Mouse (Mus musculus) hindlimb bud, embryonic 11.5 days (tissue): ENCODE measurements around the gene Cic.
A peak's percentile ranks its signal among the peaks of the same experiment; 100 is the strongest.

Source experiments
- DNase-seq: peaks from one replicate; pipeline ENCODE4 v3.0.0-alpha.2; 2012; ENCODE audit warnings: low read depth, low spot score; ENCODE audit errors: extremely low spot score

Cic gene

DNA sequence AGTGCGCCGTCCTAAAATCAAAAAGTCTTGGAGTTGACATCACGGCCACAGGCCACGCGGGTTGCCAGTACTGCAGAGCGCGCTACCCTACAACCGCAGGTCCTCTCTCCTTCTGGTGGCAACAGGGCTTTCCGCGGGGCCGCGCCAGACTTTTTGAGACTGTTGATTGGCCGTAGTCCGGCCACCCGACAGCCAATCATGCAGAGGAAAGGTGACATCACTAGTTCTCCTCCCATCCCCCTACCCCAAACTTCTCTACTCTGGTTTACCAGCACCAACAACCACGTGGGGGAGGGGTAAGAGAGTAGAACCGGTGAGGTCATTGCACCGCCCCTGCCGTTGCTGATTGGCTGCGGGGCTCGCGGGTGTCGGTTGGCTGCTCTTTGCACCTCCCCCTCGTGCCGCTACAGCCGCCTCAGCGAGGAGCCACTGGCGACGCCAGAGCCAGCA is at the start of gene Cic:
Gene Cic, plus strand, starts transcription at position 404 of the 450 bp plus-strand sequence.
- peak; percentile 99 for DNase-seq

DNA sequence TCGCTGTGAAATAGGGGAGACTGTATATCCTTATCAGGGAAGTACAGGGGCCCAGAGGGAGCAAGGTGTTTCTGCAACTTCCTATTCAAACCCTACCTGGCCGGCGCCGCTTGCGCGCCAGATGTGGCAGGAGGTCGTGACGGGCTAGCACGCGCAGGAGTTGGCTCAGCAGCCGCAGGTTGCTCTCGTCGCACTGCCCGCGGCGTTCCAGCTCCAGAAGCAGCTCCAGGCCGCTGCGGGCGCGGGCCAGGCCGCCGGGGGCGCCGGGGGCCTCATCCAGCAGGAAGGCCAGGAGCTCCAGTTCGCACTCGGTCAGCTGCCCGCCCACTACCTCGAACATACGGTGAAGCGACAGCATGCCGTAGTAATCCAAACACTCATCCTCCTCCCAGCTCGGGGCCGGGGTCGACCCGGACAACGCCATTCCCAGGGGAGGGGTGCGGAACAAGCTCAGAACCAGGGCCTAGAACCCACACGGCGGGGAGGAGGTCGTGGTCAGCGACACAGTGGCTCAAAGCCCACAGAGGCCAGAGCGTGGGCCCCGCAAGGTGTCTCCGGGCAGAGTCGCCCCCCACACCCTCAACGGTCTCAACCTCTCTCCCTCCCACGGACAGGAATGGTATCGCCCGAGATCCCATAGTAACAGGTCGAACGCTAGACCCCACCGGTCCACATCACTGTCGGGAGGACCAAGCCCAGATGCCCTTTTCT is 48.6 kb upstream of the Cic start:
- DNase-seq: no peak

DNA sequence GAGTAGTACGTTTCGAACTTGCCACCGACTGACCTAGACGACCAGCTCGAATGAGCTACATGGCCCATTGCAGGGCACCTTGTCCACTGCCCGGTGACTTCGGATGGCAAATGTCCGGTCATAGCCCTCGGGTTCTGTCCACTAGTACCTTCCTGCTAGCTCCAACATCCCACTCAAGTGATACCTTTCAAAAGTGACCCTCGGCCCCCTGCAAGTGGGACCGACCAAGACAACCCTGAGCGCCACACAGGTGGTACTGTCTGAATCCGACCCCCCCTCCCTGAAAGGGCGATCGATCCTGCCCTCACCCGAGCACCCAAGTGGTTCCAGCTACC is 48.1 kb upstream of the Cic start:
- DNase-seq: no peak

DNA sequence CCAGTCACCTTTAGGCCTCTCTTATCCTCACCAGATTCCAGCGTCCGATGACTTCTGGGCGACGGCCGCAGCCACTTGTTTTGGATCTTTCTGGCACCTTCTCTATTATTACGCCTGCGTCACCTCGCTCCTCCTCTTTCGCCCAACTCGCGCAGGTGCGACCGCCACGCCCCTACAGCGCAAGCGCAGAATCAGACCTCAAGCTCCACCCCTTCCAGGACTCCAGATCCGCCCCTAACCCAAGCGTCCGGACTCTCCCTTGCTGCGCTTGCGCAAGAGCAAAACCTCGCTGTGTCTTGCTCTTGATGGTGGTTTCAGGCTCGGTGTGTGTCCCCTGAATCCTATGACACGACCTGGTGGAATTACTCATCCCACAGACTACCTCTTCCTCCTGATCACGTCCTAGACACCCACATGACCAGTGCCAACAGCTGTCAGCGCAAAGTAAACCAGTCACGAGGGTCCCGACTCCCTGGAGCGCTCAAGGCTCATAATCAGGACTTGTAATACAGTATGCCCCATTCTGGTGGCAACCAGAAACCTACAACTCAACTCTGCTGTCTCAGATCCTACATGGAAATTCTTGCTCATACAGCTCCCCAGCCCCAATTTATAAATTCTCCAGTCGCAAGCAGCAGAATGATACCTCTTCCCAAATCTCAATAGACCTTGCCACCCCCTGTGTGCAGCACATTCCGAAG is 47.6 kb upstream of the Cic start:
- DNase-seq: peak; percentile 90

DNA sequence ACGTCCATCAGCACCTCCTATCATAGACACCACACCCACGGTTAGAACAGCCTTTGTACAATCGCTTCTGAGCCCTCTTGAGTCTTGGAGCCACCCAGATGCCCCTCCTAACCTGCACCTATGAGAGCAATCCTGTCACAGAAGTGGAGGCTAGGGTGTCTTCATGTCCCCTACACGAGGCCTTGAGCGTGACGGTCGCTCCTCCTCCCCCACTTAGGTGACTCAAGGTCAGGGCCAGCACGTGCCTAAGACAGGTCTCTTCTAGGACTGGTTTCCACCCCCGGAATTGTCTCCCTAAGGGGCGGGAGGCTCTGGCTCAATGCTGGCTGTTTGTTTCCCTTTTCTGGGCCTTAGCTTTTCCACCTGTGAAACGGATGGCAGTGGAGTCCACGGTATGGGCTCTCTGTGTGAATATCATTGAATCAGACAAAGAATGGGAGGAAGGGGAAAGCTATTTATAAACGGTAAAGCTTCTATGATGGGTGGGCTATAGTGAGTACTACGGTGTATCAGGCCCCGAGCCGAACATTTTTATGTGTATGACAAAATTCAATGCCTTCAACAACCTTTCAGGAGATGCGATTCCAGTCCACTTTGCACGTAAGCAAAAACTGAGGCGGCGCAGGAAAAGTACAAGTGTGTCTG is 46.9 kb upstream of the Cic start, which contains the start of gene Dedd2:
Gene Dedd2, minus strand, starts transcription at position 159 of the 645 bp plus-strand sequence.
- no peak for DNase-seq

DNA sequence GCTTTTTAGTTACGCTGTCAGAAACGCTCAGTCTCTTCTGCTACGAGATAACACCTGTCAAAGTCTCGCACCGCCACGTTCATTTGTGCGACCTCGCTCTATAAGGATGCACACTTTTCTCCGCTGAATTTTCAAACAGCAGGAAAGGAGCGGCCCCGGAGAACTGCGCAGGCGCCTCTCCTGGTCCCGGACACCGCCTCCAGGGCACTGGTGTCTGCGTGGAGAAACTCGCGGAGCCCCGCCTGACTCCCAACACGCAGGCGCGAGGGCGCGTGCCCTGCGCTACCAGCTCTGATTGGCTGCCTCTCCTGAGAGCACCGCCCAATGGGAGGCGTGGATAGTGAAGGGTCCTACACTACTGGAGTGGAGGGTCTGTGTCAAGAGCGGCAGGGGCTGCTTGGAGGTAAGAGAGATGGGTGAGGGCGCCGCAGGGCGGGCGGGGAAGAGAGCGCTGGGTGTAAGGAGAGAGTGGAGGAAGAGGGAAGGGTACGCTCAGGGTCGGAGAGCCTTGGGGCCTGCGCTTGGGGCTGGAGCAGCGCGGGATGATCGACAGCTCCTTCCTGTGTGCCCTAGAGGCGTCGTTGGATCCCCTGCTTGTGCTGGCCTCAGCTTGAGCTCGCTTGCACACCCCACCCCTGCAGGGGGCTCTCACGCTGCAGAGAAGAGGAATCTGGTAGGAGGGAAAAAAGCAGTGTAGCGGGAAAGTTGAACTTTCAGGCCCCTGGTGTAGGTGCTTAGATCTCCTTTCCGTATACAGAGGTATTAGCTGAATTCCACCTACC is 46.2 kb upstream of the Cic start, which contains the start of gene Zfp526:
Gene Zfp526, plus strand, starts transcription at position 324 of the 782 bp plus-strand sequence.
- peak; percentile 93 for DNase-seq

DNA sequence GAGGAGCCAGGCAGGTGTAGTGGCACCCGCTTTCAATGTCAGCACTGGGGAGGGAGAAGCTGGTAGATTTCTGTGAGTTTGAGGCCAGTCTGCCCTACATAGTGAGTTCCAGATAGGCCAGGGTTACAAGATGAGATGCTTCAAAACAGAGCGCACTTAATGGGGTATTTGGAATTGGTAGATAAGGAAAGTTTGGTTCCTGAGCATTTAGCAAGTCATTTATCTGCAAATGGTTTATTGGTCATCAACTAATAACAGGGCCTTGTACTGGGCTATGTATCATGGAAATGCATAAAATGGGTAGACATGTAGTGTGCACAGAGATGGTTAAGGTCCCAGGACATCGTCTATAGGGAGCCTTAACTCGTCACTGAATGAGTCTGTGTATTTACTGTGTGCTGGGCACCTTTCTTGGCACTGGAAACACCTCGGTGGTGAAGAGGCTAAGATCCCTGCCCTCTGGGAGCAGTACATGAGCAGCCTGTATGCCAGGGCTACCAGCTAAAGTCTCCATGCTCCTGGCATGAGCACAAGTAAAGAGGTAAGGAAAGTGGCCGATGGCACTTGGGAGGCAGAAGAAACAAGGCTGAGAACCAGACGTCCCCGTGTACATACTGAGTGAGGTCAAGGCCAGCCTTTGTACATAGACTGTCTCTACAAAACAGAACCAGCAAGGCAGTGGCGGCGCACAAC is 45.1 kb upstream of the Cic start:
- no peak for DNase-seq

DNA sequence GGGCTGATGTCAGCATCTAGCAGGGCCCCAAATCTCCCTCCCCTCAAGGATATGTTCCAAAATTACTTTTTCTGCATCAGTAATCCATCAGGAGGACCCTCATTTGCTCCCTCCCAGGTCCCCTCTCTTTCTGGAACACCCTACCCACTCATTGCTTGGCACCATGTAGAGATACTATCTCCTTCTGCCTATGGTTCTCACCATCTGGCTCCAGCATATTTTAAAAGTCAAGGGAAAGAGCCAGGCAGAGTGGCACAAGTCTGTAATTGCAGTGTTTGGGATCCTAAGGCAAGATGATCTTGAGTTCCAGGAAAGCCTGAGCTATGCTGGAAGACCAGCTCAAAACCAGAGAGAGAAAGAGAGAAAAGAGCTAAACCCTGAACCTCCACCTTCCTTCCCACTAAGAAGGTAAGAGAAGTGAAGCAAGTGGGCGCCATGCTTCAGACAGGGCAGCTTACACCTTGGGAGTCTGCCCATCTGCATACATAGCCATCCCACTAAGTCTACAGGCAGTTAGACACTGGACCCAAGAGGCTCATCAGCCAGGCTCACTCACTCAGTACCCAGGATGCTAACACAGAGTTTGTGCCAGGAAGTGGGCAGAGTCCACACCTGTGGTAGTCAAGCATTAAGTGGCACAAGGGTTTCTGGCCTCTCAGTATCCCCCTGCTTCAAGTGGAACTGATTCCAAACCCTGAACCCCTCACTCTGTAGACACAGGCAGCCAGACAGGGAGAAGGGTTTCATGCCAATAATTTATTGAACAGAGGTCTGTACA is 39.8 kb upstream of the Cic start:
- DNase-seq: no peak

DNA sequence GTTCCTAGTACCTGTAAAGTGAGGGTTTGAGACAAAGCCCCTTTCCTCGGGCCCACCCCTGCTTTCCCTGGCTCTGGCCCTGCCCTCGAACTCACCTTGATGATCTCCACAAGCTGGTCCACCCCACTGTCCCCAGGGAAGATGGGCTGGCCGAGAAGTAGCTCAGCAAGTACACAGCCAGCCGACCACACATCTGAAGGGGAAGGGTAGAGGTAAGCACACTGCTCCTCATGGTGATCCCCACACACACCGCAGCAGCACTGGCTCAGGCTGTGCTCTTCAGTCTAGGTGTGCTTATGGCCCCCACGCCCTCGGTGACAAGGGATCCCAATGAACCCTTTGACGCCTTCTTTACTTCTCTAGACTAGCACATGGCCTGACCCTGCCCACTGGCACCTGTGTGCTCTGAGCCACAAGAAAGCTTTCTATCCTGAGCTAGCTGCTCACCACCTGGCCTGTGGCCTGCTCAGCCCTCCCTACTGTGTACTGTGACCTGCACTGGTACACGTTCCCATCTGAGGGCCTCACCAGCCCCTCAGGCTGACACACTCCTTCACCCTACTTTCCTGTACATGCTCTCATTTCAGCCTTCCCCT is 36.7 kb upstream of the Cic start:
- DNase-seq: no peak

DNA sequence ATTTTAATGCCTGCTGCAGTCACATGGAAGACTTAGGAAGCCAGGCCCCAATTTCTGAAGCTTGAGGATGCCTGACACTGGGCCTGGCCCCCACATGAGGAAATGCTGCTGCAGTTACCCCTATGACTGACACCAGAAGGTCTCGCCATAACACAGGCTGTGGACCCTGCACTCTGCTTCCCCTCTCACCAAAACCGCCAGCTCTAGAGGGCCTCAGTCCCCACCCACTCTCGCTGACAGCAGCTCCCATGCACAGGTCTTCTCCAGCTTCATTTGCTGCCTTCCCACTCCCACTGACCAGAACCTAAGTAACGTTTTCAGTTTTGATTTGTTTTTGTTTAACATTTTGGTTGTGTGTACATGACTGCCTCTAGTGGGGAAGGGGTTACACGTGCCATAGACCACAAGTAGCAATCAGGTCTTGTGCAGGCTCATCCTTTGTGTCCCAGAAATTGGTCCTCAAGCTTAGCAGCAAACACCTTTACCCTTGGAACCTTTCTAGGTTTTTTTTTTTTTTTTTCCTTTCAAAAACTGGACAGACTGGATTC is 35.3 kb upstream of the Cic start:
- no peak for DNase-seq

DNA sequence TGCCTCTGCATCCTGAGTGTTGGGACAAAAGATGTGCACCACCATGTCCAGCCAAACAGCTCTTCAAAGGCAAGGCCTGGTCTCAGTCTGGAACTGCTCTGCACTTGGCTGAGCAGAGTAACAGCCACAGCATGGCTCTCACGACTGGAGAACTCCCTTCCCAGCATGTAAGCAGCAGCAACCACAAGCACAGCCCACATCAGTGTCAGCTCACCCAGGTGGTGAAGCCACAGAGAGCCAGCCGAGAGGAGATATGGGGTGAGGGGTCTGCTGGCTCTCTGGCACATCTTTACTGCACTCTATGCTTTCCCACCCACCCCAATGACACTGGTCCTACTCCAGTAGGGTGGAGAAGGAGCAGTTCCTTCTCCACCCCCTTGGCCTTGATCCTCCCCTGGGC is 34.4 kb upstream of the Cic start:
- no peak for DNase-seq

DNA sequence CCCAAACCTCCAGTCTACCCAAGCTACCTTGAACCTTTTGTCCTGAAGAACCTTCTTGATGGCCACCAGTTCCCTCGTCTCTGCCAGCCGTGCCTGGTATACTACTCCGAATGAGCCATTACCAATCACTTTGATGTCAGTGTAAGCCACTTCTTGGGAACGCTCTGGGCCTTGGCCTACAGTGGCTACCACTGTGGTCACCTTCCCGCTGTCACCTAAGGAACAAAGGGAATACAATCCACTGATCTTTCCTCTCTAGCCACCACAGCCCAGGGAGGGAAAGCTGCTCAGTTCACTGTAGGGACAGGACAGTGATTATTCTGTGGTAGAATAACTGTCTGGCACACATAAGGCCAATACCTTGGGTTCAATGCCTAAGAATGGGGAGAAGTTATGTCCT is 32.0 kb upstream of the Cic start:
- DNase-seq: no peak

DNA sequence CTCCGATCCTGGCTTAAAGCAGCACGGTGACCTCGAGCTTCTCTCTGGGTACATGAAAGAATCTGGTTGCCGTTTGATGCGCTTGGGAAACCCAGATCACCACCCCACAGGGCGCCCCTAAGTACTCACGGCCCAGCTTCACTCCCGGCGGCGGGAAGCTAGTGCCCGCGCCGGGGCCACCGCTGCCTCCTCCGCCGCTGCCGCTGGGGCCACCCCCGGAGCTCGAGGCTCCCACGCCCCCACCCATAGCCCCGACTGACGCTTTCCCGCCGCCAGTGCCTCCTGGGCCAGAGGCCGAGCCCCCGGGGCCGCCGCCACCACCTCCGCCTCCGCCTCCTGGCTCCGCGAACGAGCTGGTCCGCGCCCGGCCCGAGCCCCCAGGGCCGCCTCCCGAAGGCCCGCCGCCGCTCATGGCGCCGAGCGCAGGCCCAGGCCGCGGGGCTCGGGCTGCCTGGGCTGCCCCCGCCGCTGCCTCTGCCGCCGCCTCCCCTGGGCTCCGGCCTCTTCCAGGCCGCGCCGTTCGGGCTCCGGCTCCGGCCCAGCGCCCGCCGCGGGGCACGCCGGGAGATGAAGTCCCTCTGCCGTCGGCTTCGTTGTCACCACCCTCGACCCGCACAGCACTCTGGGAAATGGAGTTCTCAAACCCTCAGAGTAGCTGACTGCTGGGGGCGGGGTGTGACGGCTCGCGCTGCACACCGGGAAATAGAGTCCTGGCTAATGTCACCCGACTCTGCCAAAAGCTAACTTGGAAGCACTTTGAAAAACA is 30.1 kb upstream of the Cic start, which contains the start of gene Gsk3a:
Gene Gsk3a, minus strand, starts transcription at position 603 of the 766 bp plus-strand sequence.
- peak; percentile 92 for DNase-seq

DNA sequence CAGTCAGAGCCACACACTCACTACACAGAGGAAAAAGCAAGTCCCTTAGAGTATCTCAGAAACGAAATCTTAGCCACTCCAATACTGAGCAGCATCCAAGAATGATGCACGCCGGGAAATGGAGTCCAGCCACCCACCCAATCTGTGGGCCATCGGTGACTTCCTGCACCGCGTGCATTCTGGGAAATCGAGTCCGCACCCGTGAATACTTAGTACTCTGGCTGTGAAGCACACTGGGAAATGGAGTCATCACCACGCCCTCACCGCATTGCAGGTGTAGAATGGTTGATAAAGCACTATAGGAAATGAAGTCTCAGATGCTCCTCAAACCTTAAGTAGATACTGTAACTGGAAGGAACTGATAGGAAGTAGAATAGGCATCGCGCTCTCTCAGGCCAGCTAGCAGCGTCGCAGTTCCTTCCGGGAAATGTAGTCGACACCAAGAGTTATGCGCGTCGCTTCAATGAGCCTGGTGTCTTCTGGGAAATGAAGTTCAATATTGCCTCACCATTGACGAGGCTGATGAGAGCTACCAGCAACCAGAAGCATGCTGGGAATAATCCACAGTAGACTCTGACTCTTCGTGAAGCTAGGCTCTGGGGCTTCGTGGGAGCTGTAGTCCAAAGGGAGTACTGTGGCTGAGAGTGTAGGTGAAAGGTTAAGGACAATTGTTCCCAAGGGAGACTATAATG is 29.3 kb upstream of the Cic start:
- peak; percentile 97 for DNase-seq

DNA sequence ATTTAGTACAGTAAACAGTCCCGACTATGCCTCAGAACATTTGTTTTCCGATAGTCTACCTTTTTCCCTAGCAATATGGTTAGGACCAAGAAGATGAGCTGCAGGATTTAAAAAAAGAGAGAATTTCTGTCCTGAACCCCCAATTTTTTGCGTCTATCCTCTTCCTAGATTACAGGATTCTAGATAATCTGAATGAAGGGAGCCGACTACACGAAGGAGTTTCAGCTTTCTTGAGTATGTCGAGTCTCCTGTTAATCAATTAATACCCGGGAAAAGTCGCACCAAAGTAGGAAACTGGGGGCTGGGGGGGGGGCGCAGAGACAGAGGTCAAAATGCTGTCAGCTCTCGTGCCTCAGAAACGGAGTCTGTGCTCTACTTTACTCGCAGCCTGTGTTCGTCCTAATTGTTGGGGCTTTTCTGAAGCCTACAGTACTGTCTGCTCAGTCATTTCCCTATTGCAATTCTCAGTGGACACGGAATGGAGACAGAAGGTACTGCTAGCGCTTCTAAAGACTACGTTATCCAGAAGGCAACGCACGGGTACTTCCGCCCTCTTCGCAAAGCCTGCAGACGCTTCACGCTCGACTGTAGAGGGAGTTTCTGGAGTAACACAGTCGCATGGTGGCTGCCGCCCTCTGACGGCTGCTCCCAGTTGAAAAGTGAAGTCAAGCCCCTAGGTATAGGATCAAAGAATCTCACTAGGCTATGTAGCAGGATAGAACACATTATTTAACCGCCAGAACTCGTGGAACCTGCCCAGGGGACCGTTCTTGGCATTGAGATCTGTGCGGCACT is 28.5 kb upstream of the Cic start:
- no peak for DNase-seq

DNA sequence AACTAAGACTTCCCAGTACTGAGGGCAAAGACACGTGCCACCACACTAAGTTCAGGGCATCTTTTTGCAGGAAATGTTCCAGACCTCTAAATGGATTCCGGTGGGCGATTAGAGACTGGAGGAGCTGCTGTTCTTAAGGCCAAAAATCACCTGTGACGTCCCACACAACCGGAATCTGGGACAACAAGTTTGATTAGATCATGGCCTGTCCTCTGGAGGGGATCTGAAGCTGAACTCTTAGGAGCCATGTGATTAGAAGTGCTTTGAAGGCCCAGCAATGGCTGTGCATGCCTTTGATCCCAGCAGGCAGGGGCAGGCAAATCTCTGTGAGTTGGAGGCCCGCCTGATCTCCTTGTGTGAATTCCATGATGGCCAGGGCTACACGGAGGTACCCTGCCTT is 26.9 kb upstream of the Cic start:
- no peak for DNase-seq

DNA sequence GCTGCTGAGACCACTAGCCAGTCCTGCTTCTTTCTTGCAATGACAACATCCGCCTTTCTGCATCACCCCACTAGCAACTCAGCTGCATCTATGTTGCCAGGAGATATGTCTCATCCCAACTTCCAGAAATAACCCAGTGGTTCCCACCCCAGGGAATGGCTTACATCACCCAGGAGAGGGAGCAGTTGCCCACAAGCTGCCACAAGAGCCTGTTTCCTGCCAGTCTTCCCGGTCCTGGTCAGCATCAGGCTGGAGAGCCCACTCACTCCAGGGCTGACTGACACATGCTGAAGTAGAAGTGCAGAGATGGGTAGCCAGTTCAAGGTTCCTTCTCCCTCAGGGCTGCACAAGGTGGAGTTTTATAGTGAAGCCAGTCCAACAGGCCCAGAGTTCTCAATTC is 26.4 kb upstream of the Cic start:
- no peak for DNase-seq
